Mouse (Mus musculus): ENCODE results near the gene Olfr110.
"Not testable (repeated sequence)": the region's sequence is repeated elsewhere in the genome, so short reads cannot be mapped to it uniquely, and the experiment has no call there.

The Olfr110 gene

GRCm38 (mm10) chr17:37491930-37492518, at the start of gene Olfr110:
Gene Olfr110 (plus strand): TSS chr17:37492468.
- no peak for DNase-seq (ENCODE audit: low spot score in 2 of 2)

- no peak for DNase-seq (ENCODE audit: low spot score in 2 of 2)
Measured at GRCm38 (mm10) chr17:37445180-37445579, 47.1 kb upstream of the Olfr110 start, which contains the start of gene Olfr108. Gene Olfr108 (plus strand): TSS chr17:37445480.

- DNase-seq (ENCODE audit: low spot score in 2 of 2): no peak
Measured at GRCm38 (mm10) chr17:37458616-37459015, 33.7 kb upstream of the Olfr110 start, which contains the start of gene Olfr109. Gene Olfr109 (plus strand): TSS chr17:37458916.

GRCm38 (mm10) chr17:37483452-37483851, 8.8 kb upstream of the Olfr110 start, which contains the start of gene H2-M2:
Gene H2-M2 (minus strand): TSS chr17:37483552.
- DNase-seq (ENCODE audit: low spot score in 2 of 2): no peak

GRCm38 (mm10) chr17:37507730-37508129, 15.5 kb downstream of the Olfr110 start, which contains the start of gene Olfr111:
Gene Olfr111 (plus strand): TSS chr17:37508030.
- DNase-seq (ENCODE audit: low spot score in 2 of 2): no peak

GRCm38 (mm10) chr17:37524612-37525011, 32.3 kb downstream of the Olfr110 start:
- DNase-seq (ENCODE audit: low spot score in 2 of 2): not testable (repeated sequence)

- not testable (repeated sequence) for DNase-seq (ENCODE audit: low spot score in 2 of 2)
Measured at GRCm38 (mm10) chr17:37525427-37525826, 33.2 kb downstream of the Olfr110 start.

GRCm38 (mm10) chr17:37535173-37535572, 42.9 kb downstream of the Olfr110 start:
- DNase-seq (ENCODE audit: low spot score in 2 of 2): no peak

- DNase-seq (ENCODE audit: low spot score in 2 of 2): not testable (repeated sequence)
Measured at GRCm38 (mm10) chr17:37538416-37538815, 46.1 kb downstream of the Olfr110 start.

- DNase-seq (ENCODE audit: low spot score in 2 of 2): no peak
Measured at GRCm38 (mm10) chr17:37541454-37542119, 49.3 kb downstream of the Olfr110 start.

GRCm38 (mm10) chr17:37543800-37544435, 51.6 kb downstream of the Olfr110 start:
- no peak for DNase-seq (ENCODE audit: low spot score in 2 of 2)

Data from right cerebral cortex, postnatal 10 days (tissue).